Mouse (Mus musculus): ENCODE results near the gene Poc1a.

DNA sequence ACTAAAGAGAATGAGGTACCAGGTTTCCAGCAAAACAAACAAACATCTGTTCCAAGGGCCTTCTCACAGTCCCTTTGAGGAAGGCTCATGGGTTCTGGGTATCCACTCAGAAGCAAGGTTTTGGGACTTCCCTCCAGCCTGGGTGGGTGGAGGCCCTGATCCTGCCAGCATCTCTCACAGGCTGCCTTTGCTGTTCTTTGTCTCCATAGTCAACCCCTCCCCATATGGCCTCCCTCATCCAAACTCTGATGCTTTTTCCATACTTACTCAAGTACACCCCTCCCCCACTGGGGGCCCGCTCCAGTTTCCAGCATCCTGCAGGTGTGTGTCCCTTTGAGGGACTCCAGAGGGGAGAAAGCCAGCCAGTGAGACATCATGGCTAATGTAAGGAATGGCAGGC lies 85.3 kb downstream of the Poc1a start:
- no peak for TF ChIP-seq CTCF (IDR thresholded peaks at IDR 0.05; ENCODE audit: low read depth, low read length)
- no peak for TF ChIP-seq GATA1 (IDR thresholded peaks at IDR 0.05; ENCODE audit: borderline replicate concordance, low read length)
- TF ChIP-seq TAL1 (conservative IDR thresholded peaks at IDR 0.05; ENCODE audit: low read depth, low read length), result no peak
- no peak for TF ChIP-seq GATA2 (IDR thresholded peaks at IDR 0.05; ENCODE audit: borderline replicate concordance, low read depth, low read length)

Data from G1E (cell line).